Mouse (Mus musculus) cerebellum, adult 9-10 months (tissue): ENCODE measurements around the gene Dusp8.
A peak's percentile ranks its signal among the peaks of the same experiment; 100 is the strongest.

ENCODE experiments used
- DNase-seq: peaks from one replicate; pipeline ENCODE4 v3.0.0; 2022

Dusp8 gene

GRCm38 (mm10) chr7:142040756-142041155 lies 54.9 kb downstream of the Dusp8 start:
- DNase-seq, result no peak

- peak; percentile 78 for DNase-seq
These were observed 58.0 kb downstream of the Dusp8 start for GRCm38 (mm10) chr7:142037553-142038170.

- no peak for DNase-seq
These were observed 60.4 kb downstream of the Dusp8 start for GRCm38 (mm10) chr7:142035048-142035811.

- DNase-seq, result peak; percentile 65
These were observed 61.4 kb downstream of the Dusp8 start for GRCm38 (mm10) chr7:142034198-142034597.

- DNase-seq, result no peak
These were observed 65.6 kb downstream of the Dusp8 start for GRCm38 (mm10) chr7:142030073-142030472.
